Mouse (Mus musculus): ENCODE data around the gene Ptov1. TPM values are rescaled to one million over a fixed set of nuclear protein-coding genes. Genes with fewer than 3 reads are reported as not detected.

The Ptov1 gene
- total and polyA plus RNA-seq, 3 experiments: 46.4 to 168 TPM; not detected in 1

- Histone ChIP-seq H3K9ac (ENCODE audit: control insufficient read depth, low read depth, low read length, poor library complexity, severe bottlenecking) (no peak overlapping the region), H3K4me3 (ENCODE audit: control insufficient read depth in 1 of 2, insufficient read depth in 1 of 2, low read depth in 2 of 2, low read length in 2 of 2) (no peak overlapping the region), H3K9me3 (replicated peaks; ENCODE audit: insufficient read depth, low read length) (no peaks in the 10 kb centered on the region)
Observed at GRCm38 (mm10) chr7:44836016-44836404, 33.6 kb downstream of the Ptov1 start.

GRCm38 (mm10) chr7:44835373-44836015 lies 34.1 kb downstream of the Ptov1 start:
- Histone ChIP-seq H3K9me3 (replicated peaks; ENCODE audit: insufficient read depth, low read length) (no peaks in the 10 kb centered on the region), H3K4me3 (ENCODE audit: control insufficient read depth in 1 of 2, insufficient read depth in 1 of 2, low read depth in 2 of 2, low read length in 2 of 2) (no peak overlapping the region), H3K27ac (ENCODE audit: control insufficient read depth, low read depth, low read length) (no peak overlapping the region), H3K27me3 (ENCODE audit: control insufficient read depth in 1 of 2, insufficient read depth in 2 of 2, low read length in 2 of 2) (no peaks in the 10 kb centered on the region), H3K79me2 (ENCODE audit: control insufficient read depth, insufficient read depth, low read length, poor library complexity) (peaks cover 2% of the 10 kb centered on the region; the same call in 1 of the 2 replicates), H3K36me3 (ENCODE audit: control insufficient read depth in 1 of 2, insufficient read depth in 2 of 2, low read length in 2 of 2) (no peaks in the 10 kb centered on the region; a peak in 1 of 4 replicates), H3K9ac (ENCODE audit: control insufficient read depth, low read depth, low read length, poor library complexity, severe bottlenecking) (no peak overlapping the region), H3K4me1 (ENCODE audit: control insufficient read depth in 1 of 2, insufficient read depth in 2 of 2, low read length in 2 of 2) (no peaks in the 10 kb centered on the region)
- DNase-seq (ENCODE audit: low read depth, low spot score): no peak
- TF ChIP-seq MYB (IDR thresholded peaks at IDR 0.05; ENCODE audit: low read depth, low read length) (no peak), GABPA (IDR thresholded peaks at IDR 0.05; ENCODE audit: low read depth, low read length) (no peak), TCF12 (IDR thresholded peaks at IDR 0.05; ENCODE audit: low read depth, low read length) (no peak), MXI1 (IDR thresholded peaks at IDR 0.05; ENCODE audit: low read depth, low read length) (no peak), GATA1 (IDR thresholded peaks at IDR 0.05; ENCODE audit: low read depth, low read length) (no peak), POLR2A (IDR thresholded peaks at IDR 0.05; ENCODE audit: control insufficient read depth in 1 of 2, insufficient read depth in 1 of 2, low read depth in 1 of 2, low read length in 2 of 2, poor library complexity in 1 of 2) (no peak), ETS1 (IDR thresholded peaks at IDR 0.05; ENCODE audit: low read depth, low read length) (no peak), TAL1 (IDR thresholded peaks at IDR 0.05; ENCODE audit: low read length) (no peak), CHD2 (IDR thresholded peaks at IDR 0.05; ENCODE audit: low read length) (no peak), E2F4 (IDR thresholded peaks at IDR 0.05; ENCODE audit: borderline replicate concordance, low read depth, low read length) (no peak), MAFK (IDR thresholded peaks at IDR 0.05; ENCODE audit: borderline replicate concordance, low read depth, low read length) (no peak), EP300 (IDR thresholded peaks at IDR 0.05; ENCODE audit: low read depth in 1 of 2, low read length in 2 of 2) (no peak)

More at GRCm38 (mm10) chr7:44836016-44836404, 33.6 kb downstream of the Ptov1 start:
- H3K36me3 ChIP-seq (ENCODE audit: control insufficient read depth in 1 of 2, insufficient read depth in 2 of 2, low read length in 2 of 2): no peaks in the 10 kb centered on the region; a peak in 1 of 4 replicates
- TF ChIP-seq TBP (IDR thresholded peaks at IDR 0.05; ENCODE audit: low read depth, low read length): no peak
- no peak for TF ChIP-seq ZMIZ1 (IDR thresholded peaks at IDR 0.05; ENCODE audit: low read depth, low read length)
- TF ChIP-seq MAX (IDR thresholded peaks at IDR 0.05; ENCODE audit: low read length): no peak
- TF ChIP-seq RCOR1 (IDR thresholded peaks at IDR 0.05; ENCODE audit: low read depth, low read length): no peak
- TF ChIP-seq JUND (IDR thresholded peaks at IDR 0.05; ENCODE audit: low read depth, low read length): no peak
- TF ChIP-seq NRF1 (IDR thresholded peaks at IDR 0.05; ENCODE audit: insufficient read depth, low read depth, low read length, poor library complexity, severe bottlenecking): no peak
- no peak for TF ChIP-seq NELFE (IDR thresholded peaks at IDR 0.05; ENCODE audit: low read depth, low read length)
- DNase-seq (ENCODE audit: low read depth, low spot score): no peak
- no peaks in the 10 kb centered on the region for H3K4me1 ChIP-seq (ENCODE audit: control insufficient read depth in 1 of 2, insufficient read depth in 2 of 2, low read length in 2 of 2)
- no peaks in the 10 kb centered on the region for H3K27me3 ChIP-seq (ENCODE audit: control insufficient read depth in 1 of 2, insufficient read depth in 2 of 2, low read length in 2 of 2)
- H3K27ac ChIP-seq (ENCODE audit: control insufficient read depth, low read depth, low read length): no peak overlapping the region
- peaks cover 2% of the 10 kb centered on the region; the same call in 1 of the 2 replicates for H3K79me2 ChIP-seq (ENCODE audit: control insufficient read depth, insufficient read depth, low read length, poor library complexity)
